Mouse (Mus musculus) urinary bladder, postnatal 36 days (tissue): ENCODE measurements around the gene Eps8l2.

Experiments
- DNase-seq, 2 experiments: peaks; one replicate each; pipeline ENCODE4 v3.0.0; 2022; ENCODE audit warnings: low spot score in 2 of 2, mixed read lengths in 1 of 2

Eps8l2 gene

DNA sequence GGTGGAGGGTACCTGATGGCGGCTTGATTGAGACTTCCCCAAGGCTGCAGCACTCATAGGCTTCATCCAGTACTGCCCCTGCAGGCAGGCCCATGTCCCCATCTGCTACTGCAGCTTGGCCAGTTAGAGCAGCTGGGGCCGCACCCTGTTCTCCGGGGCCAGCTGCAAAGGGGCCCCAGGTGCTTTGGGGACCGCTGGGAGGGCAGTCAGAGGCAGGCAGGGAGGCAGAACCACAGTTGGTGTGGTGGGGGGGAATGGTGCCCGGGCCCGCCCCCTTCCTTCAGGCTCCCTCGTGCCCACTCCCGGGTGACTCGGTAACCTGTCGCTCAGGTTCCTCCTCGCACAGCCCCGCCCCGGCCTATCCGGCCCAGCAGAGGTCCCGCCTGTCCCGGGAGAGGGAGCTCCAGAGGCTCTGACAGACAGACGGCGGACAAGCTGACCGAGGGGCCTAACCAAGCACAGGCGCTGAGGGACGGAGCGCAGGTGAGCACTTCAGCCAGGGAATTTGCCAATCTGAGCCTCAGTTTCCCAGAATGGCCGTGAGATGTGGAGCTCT is at the start of gene Eps8l2:
Eps8l2 (plus strand) TSS at position 305 of the 556 bp plus-strand sequence.
- DNase-seq, result peak; percentile 76 to 82

DNA sequence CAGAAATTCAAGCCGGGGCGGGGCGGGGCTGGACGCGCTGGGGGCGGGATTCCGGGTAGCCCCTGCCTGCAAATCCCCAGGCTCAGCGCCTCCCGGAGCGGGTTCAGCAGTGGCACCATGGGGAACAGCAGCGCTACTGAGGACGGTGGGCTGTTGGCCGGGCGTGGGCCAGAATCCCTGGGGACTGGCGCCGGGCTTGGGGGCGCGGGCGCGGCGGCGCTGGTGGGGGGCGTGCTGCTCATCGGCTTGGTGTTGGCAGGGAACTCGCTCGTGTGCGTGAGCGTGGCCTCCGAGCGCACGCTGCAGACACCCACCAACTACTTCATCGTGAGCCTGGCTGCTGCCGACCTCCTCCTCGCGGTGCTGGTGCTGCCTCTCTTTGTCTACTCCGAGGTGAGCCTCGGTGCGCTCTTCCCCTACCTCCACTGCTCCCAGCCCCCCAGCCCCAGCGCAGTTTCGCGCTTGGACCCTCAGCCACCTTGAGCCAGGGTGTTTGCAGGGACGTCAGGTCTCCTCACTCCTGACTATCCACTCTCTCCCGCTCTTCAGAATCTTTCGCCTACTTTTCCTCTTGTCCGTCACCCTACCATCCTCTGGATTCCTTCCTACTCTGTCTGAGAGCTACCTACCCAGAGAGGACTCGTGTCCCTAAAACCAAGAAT is 46.6 kb upstream of the Eps8l2 start, which contains the start of gene Drd4:
Drd4 (plus strand) TSS at position 86 of the 662 bp plus-strand sequence.
- DNase-seq, result no peak

DNA sequence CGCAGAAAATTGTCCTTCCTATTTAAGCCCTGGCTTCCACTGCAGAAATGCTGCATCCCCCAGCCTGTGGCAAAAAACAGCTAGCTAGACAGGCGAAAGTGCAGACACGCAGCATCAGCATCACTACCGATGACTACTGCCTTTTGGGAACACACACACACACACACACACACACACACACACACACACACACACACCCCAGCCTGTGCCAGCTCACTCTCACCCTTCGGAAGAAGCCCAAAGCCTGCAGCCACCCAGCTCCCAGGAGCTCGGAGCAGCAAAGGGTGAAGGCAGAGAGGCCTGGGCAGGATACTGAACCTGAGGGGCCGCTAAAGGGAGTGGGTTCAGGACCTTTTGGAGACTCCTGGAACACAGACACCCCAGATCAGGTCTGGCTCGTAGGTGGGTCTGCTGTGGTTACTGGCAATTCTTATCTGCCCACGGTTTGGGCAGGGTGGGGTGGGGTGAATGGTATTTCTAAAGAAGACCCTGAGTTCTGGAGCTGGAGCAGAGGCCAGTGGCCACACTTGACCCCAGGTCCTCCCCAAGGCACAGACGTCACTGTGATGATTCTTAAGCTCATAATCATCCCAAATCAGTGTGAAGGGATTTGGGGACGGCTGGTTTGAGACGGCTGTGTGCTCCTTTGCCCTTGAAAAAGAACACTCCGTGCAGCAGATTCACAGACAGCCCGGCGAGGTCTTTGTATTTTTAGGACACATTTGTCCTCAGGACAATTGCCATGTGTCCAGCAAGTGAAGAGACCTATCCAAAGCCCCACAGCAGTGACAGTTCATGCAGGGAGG is 45.9 kb upstream of the Eps8l2 start:
- DNase-seq, result no peak

DNA sequence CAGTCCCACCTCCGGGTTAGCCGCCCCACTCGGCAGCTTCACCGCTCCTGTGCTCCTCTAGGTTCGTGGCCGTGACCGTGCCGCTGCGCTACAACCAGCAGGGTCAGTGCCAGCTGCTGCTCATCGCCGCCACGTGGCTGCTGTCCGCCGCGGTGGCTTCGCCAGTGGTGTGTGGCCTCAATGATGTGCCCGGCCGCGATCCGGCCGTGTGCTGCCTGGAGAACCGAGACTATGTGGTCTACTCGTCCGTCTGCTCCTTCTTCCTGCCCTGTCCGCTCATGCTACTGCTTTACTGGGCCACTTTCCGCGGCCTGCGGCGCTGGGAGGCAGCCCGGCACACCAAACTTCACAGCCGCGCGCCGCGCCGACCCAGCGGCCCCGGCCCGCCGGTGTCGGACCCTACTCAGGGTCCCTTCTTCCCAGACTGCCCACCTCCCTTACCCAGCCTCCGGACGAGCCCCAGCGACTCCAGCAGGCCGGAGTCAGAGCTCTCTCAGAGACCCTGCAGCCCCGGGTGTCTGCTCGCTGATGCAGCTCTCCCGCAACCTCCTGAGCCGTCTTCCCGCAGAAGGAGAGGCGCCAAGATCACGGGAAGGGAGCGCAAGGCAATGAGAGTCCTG is 44.7 kb upstream of the Eps8l2 start:
- DNase-seq, result peak in 1 of 2 experiments; percentile 34

DNA sequence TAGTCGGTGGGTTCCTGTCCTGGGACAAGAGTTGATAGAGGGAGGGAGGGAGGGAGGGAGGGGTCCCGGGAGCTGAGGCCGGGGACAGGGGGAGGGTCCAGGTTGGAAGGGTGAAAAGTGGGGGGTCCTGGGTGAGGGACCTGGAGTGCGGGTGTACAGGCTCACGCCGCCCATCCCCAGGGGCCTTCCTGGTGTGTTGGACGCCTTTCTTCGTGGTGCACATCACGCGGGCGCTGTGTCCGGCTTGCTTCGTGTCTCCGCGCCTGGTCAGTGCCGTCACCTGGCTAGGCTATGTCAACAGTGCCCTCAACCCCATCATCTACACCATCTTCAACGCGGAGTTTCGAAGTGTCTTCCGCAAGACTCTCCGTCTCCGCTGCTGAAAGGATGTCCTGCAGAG is 44.2 kb upstream of the Eps8l2 start:
- no peak for DNase-seq

DNA sequence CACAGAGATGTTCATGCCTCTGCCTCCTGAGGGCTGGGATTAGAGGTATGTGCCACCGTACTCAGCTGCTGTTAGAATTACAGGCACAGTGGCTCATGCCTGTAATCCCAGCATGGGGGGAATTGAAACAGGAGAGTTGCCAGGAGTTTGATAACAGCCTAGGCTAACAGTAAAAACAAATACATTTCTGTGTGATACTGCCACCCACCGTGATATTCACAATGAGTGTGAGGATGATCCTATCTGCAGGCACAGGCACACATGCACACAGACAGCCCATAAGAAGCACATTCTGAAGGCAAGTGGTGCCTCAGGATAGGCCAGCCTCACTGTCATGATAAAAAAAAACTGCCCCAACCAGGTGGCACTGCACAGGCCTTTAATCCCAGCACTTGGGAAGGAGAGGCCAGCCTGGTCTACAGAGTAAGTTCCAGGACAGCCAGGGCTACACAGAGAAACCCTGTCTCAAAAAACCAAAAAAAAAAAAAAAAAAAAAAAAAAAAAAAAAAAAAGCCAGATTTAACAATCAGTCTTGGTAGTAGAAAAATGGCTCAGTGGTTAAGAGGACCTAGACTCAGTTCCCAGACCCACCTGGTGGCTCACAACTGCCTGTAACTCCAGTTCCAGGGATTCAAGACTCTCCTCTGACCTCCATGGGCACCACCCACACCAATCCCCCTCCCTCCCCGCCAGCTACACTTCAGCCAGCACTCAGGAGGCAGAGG is 40.6 kb upstream of the Eps8l2 start:
- no peak for DNase-seq

DNA sequence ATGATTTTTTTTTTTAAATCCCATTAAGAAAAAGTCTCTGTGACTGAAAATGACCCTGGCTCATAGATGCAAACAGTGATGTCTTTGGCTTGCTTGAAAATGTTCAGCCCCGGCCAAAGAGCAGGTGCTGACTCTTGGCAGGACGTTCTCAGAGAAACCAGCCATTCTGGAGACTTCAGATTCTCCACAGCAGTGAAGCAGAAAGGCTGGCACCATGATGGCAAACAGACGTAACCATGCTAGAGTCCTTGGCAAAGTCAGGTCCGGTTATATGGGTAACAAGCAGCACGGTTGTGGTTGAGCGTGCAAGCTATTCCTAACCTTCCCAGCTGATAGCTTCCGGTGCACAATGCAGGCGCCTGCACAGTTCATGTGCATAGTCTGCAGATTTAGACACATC is 39.5 kb upstream of the Eps8l2 start:
- DNase-seq, result no peak

DNA sequence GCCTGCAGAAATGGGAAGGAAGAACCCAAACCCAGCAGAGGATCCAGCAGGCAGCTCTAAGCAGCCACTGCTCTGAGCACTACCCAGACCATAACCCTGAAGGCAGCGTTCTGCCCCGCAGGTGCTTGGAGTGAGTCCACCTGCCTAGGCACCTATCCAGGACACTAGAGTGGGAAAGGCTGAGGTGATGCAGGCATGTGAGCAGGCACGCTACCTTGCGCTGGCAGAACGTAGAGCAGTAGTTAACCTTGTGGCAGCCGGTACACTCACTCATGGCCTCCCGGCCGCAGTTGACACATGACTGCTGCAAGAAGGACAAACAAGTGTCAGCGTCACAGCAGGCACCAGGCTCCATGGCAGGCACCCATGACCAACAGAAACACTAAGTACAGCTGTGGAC is 37.3 kb upstream of the Eps8l2 start:
- DNase-seq, result no peak

DNA sequence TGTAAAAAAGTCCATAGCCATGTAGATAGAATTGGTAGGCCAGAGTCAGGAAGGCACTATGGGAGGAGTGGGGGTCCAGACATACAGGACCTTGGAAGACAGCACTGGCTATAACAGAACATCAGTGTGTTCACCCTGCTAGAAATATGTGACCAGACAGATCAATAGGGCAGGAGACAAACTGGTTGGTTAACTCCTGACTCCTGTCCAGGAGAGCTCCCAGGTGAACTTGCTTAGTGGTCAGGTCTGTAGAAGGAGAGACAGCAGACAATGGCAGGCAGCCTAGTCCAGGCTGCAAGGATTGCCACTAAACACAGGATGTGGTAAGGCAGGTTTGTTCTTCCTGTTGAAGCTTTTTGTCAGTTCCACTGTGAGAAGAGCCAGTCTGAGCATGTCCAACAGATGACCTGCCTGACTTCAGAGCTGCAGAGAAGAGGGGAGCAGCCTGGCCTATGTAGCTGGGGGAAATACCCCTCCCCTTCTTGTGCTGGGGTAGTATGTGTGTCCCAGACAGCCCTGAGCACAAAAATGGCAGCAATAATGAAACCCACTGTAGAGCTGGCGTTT is 35.9 kb upstream of the Eps8l2 start:
- DNase-seq, result no peak

DNA sequence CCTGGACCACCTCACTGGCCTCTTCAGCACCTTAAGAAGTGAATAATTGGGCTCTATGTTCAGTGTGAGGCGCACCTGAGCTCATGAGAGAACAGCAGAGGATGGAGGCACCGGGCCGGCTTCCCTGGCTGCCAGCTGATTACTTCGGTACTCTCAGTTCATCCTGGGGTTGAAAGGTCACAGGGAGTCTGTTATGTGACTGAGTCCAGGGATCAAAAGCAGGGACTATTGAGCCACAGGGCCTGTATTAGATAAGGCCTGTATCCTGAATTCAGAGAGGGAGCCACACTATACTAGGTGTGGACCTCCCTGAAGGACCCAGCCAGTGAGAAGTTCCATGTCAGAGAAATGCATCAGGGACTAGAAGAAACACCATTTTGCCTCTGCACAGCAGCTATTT is 34.1 kb upstream of the Eps8l2 start:
- no peak for DNase-seq

DNA sequence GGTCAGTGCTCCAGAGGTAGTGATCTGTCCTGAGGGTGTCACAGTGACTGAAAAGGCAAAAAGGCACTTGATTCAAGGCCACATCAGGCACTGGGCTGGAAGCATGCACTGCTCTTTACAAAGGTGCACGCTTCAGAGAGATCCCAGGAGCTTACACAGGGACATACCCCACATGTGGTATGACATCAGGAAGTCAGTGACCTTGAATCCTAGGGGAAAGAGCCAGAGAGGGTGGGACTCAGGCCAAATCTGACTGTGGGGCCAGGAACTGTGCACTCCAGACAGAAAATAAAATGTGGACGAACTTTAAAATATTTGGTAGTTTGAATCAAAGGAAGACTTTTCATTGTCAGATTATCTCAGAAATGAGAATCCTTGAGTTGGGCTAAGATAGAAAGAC is 24.3 kb upstream of the Eps8l2 start:
- no peak for DNase-seq

DNA sequence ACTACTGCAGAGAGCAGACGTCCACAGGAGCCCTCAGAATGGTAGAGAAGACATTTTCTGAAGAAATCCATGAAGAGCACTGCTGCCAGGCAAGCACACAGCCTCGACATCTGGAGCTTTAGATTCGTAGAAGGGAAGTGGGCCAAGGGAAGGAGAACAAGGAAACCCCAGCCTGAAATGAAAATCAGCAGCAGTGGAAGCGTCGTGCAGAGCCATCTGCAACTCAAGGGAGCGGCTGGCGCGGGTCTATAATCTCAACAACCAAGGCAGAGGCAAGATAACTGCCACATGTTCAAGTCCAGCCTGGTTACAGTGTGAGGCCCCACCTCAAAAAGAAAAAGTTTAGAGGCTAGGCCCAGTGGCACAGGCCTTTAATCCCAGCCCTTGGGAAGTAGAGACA is 23.6 kb upstream of the Eps8l2 start:
- no peak for DNase-seq

DNA sequence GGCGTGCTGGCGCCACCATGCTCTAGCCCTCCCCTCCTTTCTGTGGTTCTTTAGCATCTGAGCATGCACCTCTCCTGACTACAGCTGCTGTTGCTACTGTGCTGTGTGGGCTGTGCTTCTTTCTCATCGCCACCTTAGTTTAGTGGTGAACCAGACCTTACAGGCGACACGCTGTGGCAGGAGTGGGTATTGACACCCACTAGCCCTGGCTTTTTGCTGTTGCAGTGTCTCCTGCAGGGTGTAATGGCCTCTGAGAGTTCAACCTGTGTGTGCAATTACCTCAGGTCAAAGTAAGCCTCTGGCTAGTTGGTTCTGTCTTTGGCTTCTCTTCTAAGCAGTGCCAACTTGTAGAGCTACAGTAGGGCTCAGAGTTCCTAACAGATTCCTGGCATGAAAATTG is 22.7 kb upstream of the Eps8l2 start:
- peak in 1 of 2 experiments; percentile 22 for DNase-seq

DNA sequence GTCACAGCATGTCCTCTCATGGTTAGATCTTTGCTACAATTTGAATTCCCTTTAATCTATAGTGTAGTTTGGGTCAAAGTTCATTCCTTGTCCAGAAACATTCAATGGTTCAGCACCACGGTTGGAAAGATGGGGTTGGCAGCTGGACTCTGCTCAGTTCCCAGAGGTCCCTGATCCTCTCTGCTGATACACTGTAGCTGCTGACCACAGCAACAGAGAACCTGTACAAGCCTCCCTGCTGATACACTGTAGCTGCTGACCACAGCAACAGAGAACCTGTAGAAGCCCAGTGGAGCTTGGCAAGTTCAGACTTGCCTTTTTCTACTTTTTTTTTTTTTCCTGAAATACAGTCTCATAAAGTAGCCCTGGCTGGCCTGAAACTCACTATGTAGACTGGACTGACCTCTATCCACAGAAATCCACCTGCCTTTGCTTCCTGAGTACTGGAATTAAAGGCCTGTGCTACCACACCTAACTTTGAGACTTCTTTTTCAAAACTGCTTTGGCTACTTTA is 21.0 kb upstream of the Eps8l2 start:
- no peak for DNase-seq

DNA sequence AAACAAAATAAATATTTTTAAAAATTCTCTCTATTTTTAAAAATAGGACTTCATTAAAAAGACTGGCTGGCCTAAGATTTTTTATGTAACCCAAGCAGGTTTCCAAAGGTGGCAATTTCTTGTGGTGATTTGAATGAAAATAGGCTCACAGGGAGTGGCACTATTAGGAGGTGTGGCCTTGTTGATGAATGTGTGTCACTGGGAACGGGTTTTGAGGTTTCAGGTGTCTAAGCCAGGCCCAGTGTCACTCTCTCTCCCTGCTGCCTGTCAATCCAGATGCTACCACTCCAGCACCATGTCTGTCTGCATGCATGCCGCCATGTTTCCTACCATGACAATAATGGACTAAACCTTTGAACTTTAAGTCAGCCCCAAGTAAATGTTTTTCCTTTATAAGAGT is 19.2 kb upstream of the Eps8l2 start:
- DNase-seq, result no peak

DNA sequence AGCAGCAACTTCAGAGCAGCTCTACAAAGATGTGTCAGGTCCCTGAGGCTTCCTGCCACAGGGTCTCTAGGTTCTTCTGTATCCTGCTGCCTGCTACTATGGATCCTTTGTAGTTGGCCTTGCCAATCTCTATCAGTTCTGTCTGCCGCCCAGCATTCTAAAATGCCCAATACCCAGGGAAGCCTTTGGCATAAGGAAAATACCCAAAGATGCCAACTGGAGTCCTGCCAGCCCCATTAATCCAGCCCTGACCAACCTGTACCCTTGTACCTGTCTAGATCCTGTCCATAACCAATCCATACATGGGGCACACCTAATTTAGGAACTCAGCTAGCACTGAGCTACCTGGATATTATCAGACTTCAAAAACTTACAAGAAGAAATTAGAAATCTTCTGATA is 14.0 kb upstream of the Eps8l2 start:
- DNase-seq, result no peak

DNA sequence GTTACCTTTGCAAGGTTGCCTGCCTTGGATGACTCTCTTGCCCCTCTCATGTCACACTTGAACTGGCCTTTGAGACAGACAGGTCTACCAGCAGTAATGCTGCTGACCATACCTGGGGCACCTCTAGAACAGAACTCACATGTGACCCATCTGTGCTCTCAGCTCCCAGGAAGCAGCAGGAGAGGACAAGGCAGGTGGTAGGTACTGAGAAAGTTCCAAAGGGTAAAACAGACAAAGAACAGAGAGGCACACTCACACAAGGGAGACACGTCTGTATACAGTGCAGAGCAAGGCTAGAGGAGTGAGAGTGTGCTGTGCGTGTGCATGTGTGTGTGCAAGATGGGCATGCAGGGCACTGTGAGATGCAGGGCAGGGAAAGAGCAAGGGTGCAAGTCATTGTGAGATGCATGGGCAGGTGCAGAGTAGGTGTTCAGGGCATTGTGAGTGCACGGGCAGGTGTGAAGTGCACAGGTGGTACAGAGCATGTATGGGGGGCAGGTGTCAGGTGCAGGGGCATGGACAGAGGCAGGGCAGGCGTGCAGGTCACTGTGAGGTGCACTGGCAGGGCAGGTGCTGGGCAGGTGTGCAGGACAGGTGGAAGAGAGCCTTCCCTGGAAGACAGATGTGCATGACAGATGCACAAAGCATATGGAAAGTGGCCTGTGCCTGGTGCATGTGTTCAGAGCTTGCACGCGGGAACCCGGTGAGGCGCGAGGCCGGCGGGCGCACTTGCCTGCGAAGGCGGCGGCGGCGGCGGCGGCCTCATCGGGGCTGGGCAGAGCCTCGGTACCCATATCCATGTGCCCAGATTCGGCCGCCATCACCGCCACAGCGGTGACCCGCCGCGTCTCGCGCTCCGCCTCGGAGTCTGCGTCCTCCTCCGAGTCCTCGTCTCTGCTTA is 11.9 kb upstream of the Eps8l2 start:
- DNase-seq, result no peak

DNA sequence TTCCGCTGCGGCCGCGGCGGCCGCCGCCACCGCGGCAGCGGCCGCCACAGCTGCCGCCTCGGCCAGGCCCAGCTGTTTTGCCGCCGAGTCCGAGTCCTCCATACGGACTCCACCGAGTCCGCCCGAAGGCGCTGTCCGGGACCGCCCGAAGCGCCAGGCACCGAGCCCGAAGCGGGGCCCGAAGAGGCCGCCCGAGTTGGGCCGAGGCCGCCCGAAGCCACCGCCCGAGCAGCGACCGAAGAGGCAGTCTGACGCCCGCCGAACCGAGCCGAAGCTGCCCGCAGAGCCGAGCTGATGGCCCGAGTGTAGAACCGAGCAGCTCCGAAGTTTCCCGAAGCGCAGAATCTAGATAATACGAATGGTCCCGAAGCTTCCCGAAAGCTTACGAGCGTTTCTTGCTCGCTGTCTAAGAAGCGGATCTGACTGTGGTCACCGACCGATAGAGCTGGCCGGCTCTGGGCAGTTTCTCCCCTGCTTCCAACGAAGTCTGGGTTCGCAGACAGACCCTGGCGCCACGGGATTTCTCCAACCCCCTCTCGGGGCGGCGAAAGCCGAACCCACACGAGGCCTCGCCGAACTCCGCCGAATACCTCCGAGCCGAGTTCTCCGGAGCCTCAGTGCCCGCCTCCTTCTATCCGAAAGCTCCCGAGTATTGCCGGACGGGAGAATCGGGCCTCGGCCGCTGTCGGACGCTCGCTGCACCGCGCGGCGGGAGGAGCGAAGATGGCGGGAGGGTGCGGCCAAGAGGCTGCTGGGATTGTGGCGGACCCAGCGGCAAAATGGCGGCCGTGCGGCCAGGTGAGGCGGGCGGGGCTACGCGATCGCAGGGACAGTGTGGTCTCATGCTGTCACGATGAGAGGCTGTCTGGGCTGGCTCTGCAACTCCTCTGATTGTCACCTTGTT is 11.0 kb upstream of the Eps8l2 start, which contains the start of the genes Deaf1 and Tmem80:
Deaf1 (minus strand) TSS at position 222 of the 904 bp plus-strand sequence.
Tmem80 (plus strand) TSS at position 271 of the 904 bp plus-strand sequence.
- peak; percentile 98 to 99 for DNase-seq
